Mouse (Mus musculus): ENCODE data around the gene Mettl5. TPM values are rescaled to one million over a fixed set of nuclear protein-coding genes. Genes with fewer than 3 reads are reported as not detected.

Gene Mettl5
- 19.6 and 20.4 TPM in 2 replicates for total RNA-seq (2012; rRNA removed)
- 40.4 and 50.4 TPM in 2 replicates for total RNA-seq (2014; rRNA removed)
- polyA plus RNA-seq (2012; ENCODE audit: insufficient read length, low read depth): 39.1 and 42.2 TPM in 2 replicates

- peak within 1 kb of the TSS; percentile 86 for H3K4me2 ChIP-seq (ENCODE audit: insufficient read depth, low read depth, poor library complexity, severe bottlenecking)
- peak within 1 kb of the TSS; percentile 90 for H3K9ac ChIP-seq (ENCODE audit: insufficient read depth, low read depth)
- H3K4me3 ChIP-seq (replicated peaks in 1 of 3; ENCODE audit: low read depth in 2 of 3, low read length in 2 of 3, poor library complexity in 1 of 3): peak within 1 kb of the TSS; percentile 71 to 77 (median 77)
- in situ Hi-C loops (cut with MboI; ENCODE audit: low pct_ligation_motif_present, low pct_unique_long_range_greater_than_20kb, low sequenced_read_pairs) (no loop called here), dilution Hi-C loops (cut with MboI; ENCODE audit: extremely low pct_ligation_motif_present, extremely low pct_unique_long_range_greater_than_20kb, low sequenced_read_pairs) (no loop called here)
- H3K36me3 ChIP-seq (replicated peaks in 1 of 2; ENCODE audit: control insufficient read depth in 1 of 2, insufficient read depth in 1 of 2, low read length in 1 of 2): peaks cover 3 to 8% of the 10 kb centered on the region in 2 experiments
- peaks cover 0 to 13% of the 10 kb centered on the region in 2 experiments; a peak in 2 of 4 replicates for H3K4me1 ChIP-seq (ENCODE audit: control insufficient read depth in 1 of 2, insufficient read depth in 2 of 2)
- no peaks in the 10 kb centered on the region for H3K27me3 ChIP-seq (replicated peaks)
- H3K27ac ChIP-seq (ENCODE audit: insufficient read depth, low read depth): peak within 1 kb of the TSS; percentile 45; the same call in 1 of the 2 replicates
- peaks cover 21% of the 10 kb centered on the region for H3K79me2 ChIP-seq (replicated peaks; ENCODE audit: control insufficient read depth, extremely low read depth, insufficient read depth, poor library complexity, severe bottlenecking)
- DNase-seq (ENCODE audit: extremely low read depth): peak; percentile 87
- no peaks in the 10 kb centered on the region for H3K9me3 ChIP-seq (replicated peaks; ENCODE audit: low read length)
- TF ChIP-seq ZNF384 (IDR thresholded peaks at IDR 0.05; ENCODE audit: low read depth, low read length) (peak; percentile 60; the same call in 1 of the 2 replicates), EP300 (IDR thresholded peaks at IDR 0.05; ENCODE audit: low read length) (no peak), E2F4 (IDR thresholded peaks at IDR 0.05; ENCODE audit: insufficient replicate concordance, low read depth, low read length) (no peak), TBP (conservative IDR thresholded peaks at IDR 0.05; ENCODE audit: low read depth, low read length) (peak; percentile 89), RCOR1 (conservative IDR thresholded peaks at IDR 0.05; ENCODE audit: low read depth, low read length) (no peak), MAFK (IDR thresholded peaks at IDR 0.05; ENCODE audit: insufficient replicate concordance, low read length) (no peak), USF2 (conservative IDR thresholded peaks at IDR 0.05; ENCODE audit: low read depth, low read length) (no peak), CTCF (conservative IDR thresholded peaks at IDR 0.05 in 1 of 2, IDR thresholded peaks at IDR 0.05 in 1 of 2; ENCODE audit: low read depth in 2 of 2, low read length in 2 of 2) (peak in 1 of 2 experiments; percentile 62; a peak in 2 of 4 replicates), KAT2A (IDR thresholded peaks at IDR 0.05; ENCODE audit: insufficient replicate concordance, low read length) (peak; percentile 78; the same call in 1 of the 2 replicates), MEF2A (IDR thresholded peaks at IDR 0.05; ENCODE audit: borderline replicate concordance, low read depth, low read length) (peak; percentile 78; the same call in 1 of the 2 replicates), ZC3H11A (IDR thresholded peaks at IDR 0.05; ENCODE audit: low read depth, low read length) (no peak), ZKSCAN1 (IDR thresholded peaks at IDR 0.05; ENCODE audit: borderline replicate concordance, low read depth, low read length) (no peak), MXI1 (IDR thresholded peaks at IDR 0.05; ENCODE audit: low read depth, low read length) (peak; percentile 88), ETS1 (conservative IDR thresholded peaks at IDR 0.05; ENCODE audit: low read depth, low read length) (0 out of 2 replicates have a peak, but pooled peaks have one; percentile 12), PAX5 (IDR thresholded peaks at IDR 0.05; ENCODE audit: low read length) (no peak), UBTF (IDR thresholded peaks at IDR 0.05; ENCODE audit: low read depth, low read length) (0 out of 2 replicates have a peak, but pooled peaks have one; percentile 58), NELFE (IDR thresholded peaks at IDR 0.05; ENCODE audit: low read depth, low read length) (peak; percentile 86), MAX (IDR thresholded peaks at IDR 0.05; ENCODE audit: low read length) (peak; percentile 92), MYC (IDR thresholded peaks at IDR 0.05; ENCODE audit: low read depth, low read length) (peak; percentile 91), SIN3A (IDR thresholded peaks at IDR 0.05; ENCODE audit: low read length) (peak; percentile 92), GABPA (IDR thresholded peaks at IDR 0.05; ENCODE audit: insufficient replicate concordance, low read depth, low read length) (peak; percentile 7; the same call in 1 of the 2 replicates), HCFC1 (IDR thresholded peaks at IDR 0.05; ENCODE audit: low read depth, low read length) (peak; percentile 91), POLR2A (IDR thresholded peaks at IDR 0.05; ENCODE audit: low read depth, low read length) (peak; percentile 92), CHD1 (IDR thresholded peaks at IDR 0.05; ENCODE audit: low read depth, low read length) (no peak), MAZ (IDR thresholded peaks at IDR 0.05; ENCODE audit: low read depth, low read length) (no peak), IRF4 (IDR thresholded peaks at IDR 0.05; ENCODE audit: low read depth, low read length) (peak; percentile 70), POLR2AphosphoS2 (IDR thresholded peaks at IDR 0.05; ENCODE audit: low read depth, low read length) (no peak), SMC3 (IDR thresholded peaks at IDR 0.05; ENCODE audit: low read depth, low read length) (0 out of 2 replicates have a peak, but pooled peaks have one; percentile 8), NRF1 (IDR thresholded peaks at IDR 0.05; ENCODE audit: low read depth, low read length) (peak; percentile 53; the same call in 1 of the 2 replicates), USF1 (IDR thresholded peaks at IDR 0.05; ENCODE audit: low read depth, low read length) (no peak), JUN (IDR thresholded peaks at IDR 0.05; ENCODE audit: insufficient read depth, low read depth, low read length) (no peak), RAD21 (IDR thresholded peaks at IDR 0.05; ENCODE audit: low read depth, low read length) (no peak), ZMIZ1 (IDR thresholded peaks at IDR 0.05; ENCODE audit: low read depth, low read length) (peak; percentile 67; the same call in 1 of the 2 replicates), ELF1 (IDR thresholded peaks at IDR 0.05; ENCODE audit: low read depth, low read length) (peak; percentile 85), TCF12 (IDR thresholded peaks at IDR 0.05; ENCODE audit: low read depth, low read length) (peak; percentile 95), CHD2 (IDR thresholded peaks at IDR 0.05; ENCODE audit: low read length) (peak; percentile 40; the same call in 1 of the 2 replicates), JUND (conservative IDR thresholded peaks at IDR 0.05; ENCODE audit: low read depth, low read length) (no peak)
Measured at GRCm38 (mm10) chr2:69885451-69886305, at the start of gene Mettl5. Mettl5 (minus strand) TSS chr2:69885615.

Data from CH12.LX (cell line).